ENCODE assay signal across 21 mouse cellular contexts in genomic region chr5:148747972-148748764, GRCm38 (mm10).
A peak's percentile ranks its signal among the peaks of the same experiment; 100 is the strongest.
DNase-seq lines count a peak whose midpoint lies in the region; ATAC-seq and TF ChIP-seq lines count a peak whose summit lies in the region.
"Had no signal": no experiment of that assay in that cellular context is flagged by ENCODE, and none has a peak within 500 bp of the region (broad histone marks: within the 10 kb centered on the region; RNA-seq: fewer than 3 reads in every experiment).

No protein-coding gene starts in this region.

- TF ChIP-seq CTCF in E14TG2a.4 (conservative IDR thresholded peaks at IDR 0.05; ENCODE audit: low read length), result no peak

- H3K36me3 ChIP-seq in E14TG2a.4 (ENCODE audit: insufficient read depth, low read length), result peaks cover 10% of the 10 kb centered on the region; the same call in 1 of the 2 replicates
- H3K36me3 ChIP-seq in liver, embryonic 16.5 days (ENCODE audit: control insufficient read depth, insufficient read depth), result no peaks in the 10 kb centered on the region
- H3K36me3 ChIP-seq in hindbrain, embryonic 11.5 days (ENCODE audit: control insufficient read depth, insufficient read depth, low read length), result no peaks in the 10 kb centered on the region
- H3K36me3 ChIP-seq: embryonic facial prominence, embryonic 12.5 days; neural tube, embryonic 12.5 days had no signal

- ATAC-seq in liver, embryonic 16.5 days (ENCODE audit: low read depth), result peak; percentile 70
- no peak for ATAC-seq in hindbrain, embryonic 11.5 days (ENCODE audit: low FRiP score)
- ATAC-seq: forebrain, postnatal 0 days had no signal

- DNase-seq in heart, adult 11 months, result peak; percentile 72
- no peak for DNase-seq in heart, adult 8-10 months (ENCODE audit: low spot score)
- peak; percentile 89 for DNase-seq in R1 (ENCODE audit: low read depth, low spot score)
- no peak for DNase-seq in testis, postnatal 14 days (ENCODE audit: low spot score)
- DNase-seq in hindbrain, embryonic 11.5 days (ENCODE audit: low spot score), result no peak
- no peak for DNase-seq in thymus, postnatal 10 days (ENCODE audit: low spot score in 2 of 2)
- DNase-seq: cerebellum, adult 18-20 months; cerebellum, postnatal 14 days; forebrain, postnatal 0 days; gastrocnemius, postnatal 25 days; heart, adult 2 months; lung, adult 2 months; lung, postnatal 4 days; midbrain, embryonic 14.5 days; thymus, postnatal 4 days had no signal

- no peak overlapping the region for H3K4me2 ChIP-seq in liver, embryonic 16.5 days (ENCODE audit: low read depth, low read length)
- no peak overlapping the region for H3K4me2 ChIP-seq in hindbrain, embryonic 11.5 days (replicated peaks; ENCODE audit: low read depth, low read length)
- H3K4me2 ChIP-seq: embryonic facial prominence, embryonic 12.5 days; hindbrain, embryonic 14.5 days; neural tube, embryonic 12.5 days had no signal

- H3K27me3 ChIP-seq in E14TG2a.4 (ENCODE audit: insufficient read depth, low read length), result no peaks in the 10 kb centered on the region
- H3K27me3 ChIP-seq in liver, embryonic 16.5 days (ENCODE audit: control insufficient read depth, insufficient read depth, low read depth, low read length), result no peaks in the 10 kb centered on the region
- no peaks in the 10 kb centered on the region for H3K27me3 ChIP-seq in hindbrain, embryonic 11.5 days (ENCODE audit: control insufficient read depth, insufficient read depth, low read length)
- H3K27me3 ChIP-seq: embryonic facial prominence, embryonic 12.5 days; neural tube, embryonic 12.5 days had no signal

- H3K4me3 ChIP-seq in E14TG2a.4 (replicated peaks; ENCODE audit: low read length), result peak overlapping the region; percentile 74
- no peak overlapping the region for H3K4me3 ChIP-seq in liver, embryonic 16.5 days (ENCODE audit: low read depth, low read length)
- H3K4me3 ChIP-seq in hindbrain, embryonic 11.5 days (ENCODE audit: low read depth, low read length), result no peak overlapping the region
- H3K4me3 ChIP-seq: embryonic facial prominence, embryonic 12.5 days; heart, adult 2 months; left cerebral cortex, adult 2 months; neural tube, embryonic 12.5 days had no signal

- peaks cover 20% of the 10 kb centered on the region for H3K9me3 ChIP-seq in E14TG2a.4 (ENCODE audit: low read length)
- H3K9me3 ChIP-seq in liver, embryonic 16.5 days (replicated peaks; ENCODE audit: control insufficient read depth, low read length), result no peaks in the 10 kb centered on the region
- no peaks in the 10 kb centered on the region for H3K9me3 ChIP-seq in hindbrain, embryonic 11.5 days (ENCODE audit: control insufficient read depth, low read length)
- H3K9me3 ChIP-seq: embryonic facial prominence, embryonic 12.5 days had no signal

- WGBS in liver, embryonic 16.5 days (ENCODE audit: insufficient replicate concordance), result 71% methylated on average over 21 of the region's 21 CpGs
- WGBS in hindbrain, embryonic 11.5 days, result 90% methylated on average over 21 of the region's 21 CpGs

- peaks cover 85% of the 10 kb centered on the region for H3K4me1 ChIP-seq in E14TG2a.4 (replicated peaks; ENCODE audit: low read depth, low read length)
- no peaks in the 10 kb centered on the region for H3K4me1 ChIP-seq in liver, embryonic 16.5 days (ENCODE audit: control insufficient read depth, low read depth, low read length)
- H3K4me1 ChIP-seq in hindbrain, embryonic 11.5 days (replicated peaks; ENCODE audit: control insufficient read depth, insufficient read depth, low read length), result no peaks in the 10 kb centered on the region
- H3K4me1 ChIP-seq: embryonic facial prominence, embryonic 12.5 days; neural tube, embryonic 12.5 days had no signal

- H3K27ac ChIP-seq in liver, embryonic 16.5 days (ENCODE audit: low read length), result no peak overlapping the region
- no peak overlapping the region for H3K27ac ChIP-seq in hindbrain, embryonic 11.5 days (ENCODE audit: low read depth, low read length)
- H3K27ac ChIP-seq: embryonic facial prominence, embryonic 12.5 days; heart, adult 2 months; hindbrain, embryonic 14.5 days; left cerebral cortex, adult 2 months; neural tube, embryonic 12.5 days had no signal

- no peak overlapping the region for H3K9ac ChIP-seq in liver, embryonic 16.5 days (ENCODE audit: low read depth, low read length)
- no peak overlapping the region for H3K9ac ChIP-seq in hindbrain, embryonic 11.5 days (ENCODE audit: low read depth, low read length)
- H3K9ac ChIP-seq: embryonic facial prominence, embryonic 12.5 days; forebrain, postnatal 0 days; hindbrain, embryonic 14.5 days; neural tube, embryonic 12.5 days had no signal

Comparison
In these comparisons a context has a peak if more than half of its experiments do, and no peak if none do; other contexts are left out.
1. DNase-seq: peak in heart, adult 11 months (single experiment) and R1 (single experiment); none in heart, adult 8-10 months (single experiment), testis, postnatal 14 days (single experiment), hindbrain, embryonic 11.5 days (single experiment) and thymus, postnatal 10 days (0 of 2).